Mouse (Mus musculus) G1E (cell line): ENCODE data around the gene Rnf144a. TPM values are rescaled to one million over a fixed set of nuclear protein-coding genes. Genes with fewer than 3 reads are reported as not detected.

ENCODE experiments used
- ATAC-seq: 2 replicates; pipeline ENCODE4 v1.8.0; 2016; ENCODE audit warnings: mild to moderate bottlenecking; ENCODE audit not compliant: insufficient number of reproducible peaks, poor library complexity, low FRiP score, severe bottlenecking; ENCODE audit errors: extremely low read depth
- DNase-seq: peaks from one replicate; pipeline ENCODE4 v3.0.0; 2012; ENCODE audit warnings: low spot score
- H3K27me3 ChIP-seq: 2 replicates; pipeline ENCODE4 v1.6.1; 2012; ENCODE audit warnings: mild to moderate bottlenecking, low read length, inconsistent platforms; ENCODE audit not compliant: insufficient read depth
- H3K36me3 ChIP-seq: replicated peaks from 2 replicates; pipeline ENCODE3; 2012; ENCODE audit warnings: mild to moderate bottlenecking, inconsistent platforms
- H3K4me1 ChIP-seq: 2 replicates; pipeline ENCODE4 v1.6.1; 2012; ENCODE audit warnings: low read depth, low read length, inconsistent platforms, mixed read lengths; ENCODE audit not compliant: insufficient read depth
- H3K4me3 ChIP-seq: 2 replicates; pipeline ENCODE4 v1.5.1; 2012; ENCODE audit warnings: low read depth, mild to moderate bottlenecking, inconsistent platforms, low read length, moderate library complexity, mixed read lengths
- H3K9me3 ChIP-seq: replicated peaks from 2 replicates; pipeline ENCODE4 v1.6.1; 2012; ENCODE audit warnings: inconsistent platforms
- CTCF ChIP-seq: IDR thresholded peaks from 2 replicates; pipeline ENCODE4 v1.5.1; 2012; ENCODE audit warnings: low read depth, low read length, inconsistent platforms, mixed read lengths
- GATA1 ChIP-seq: IDR thresholded peaks from 2 replicates; pipeline ENCODE4 v1.6.1; 2012; ENCODE audit warnings: borderline replicate concordance, low read length, inconsistent platforms, mixed read lengths
- GATA2 ChIP-seq: IDR thresholded peaks from 2 replicates; pipeline ENCODE4 v1.6.1; 2012; ENCODE audit warnings: low read depth, low read length, inconsistent platforms, borderline replicate concordance
- POLR2AphosphoS5 ChIP-seq: IDR thresholded peaks from 2 replicates; pipeline ENCODE4 v1.6.1; 2012; ENCODE audit warnings: low read depth, low read length, inconsistent platforms; ENCODE audit not compliant: insufficient replicate concordance
- TAL1 ChIP-seq: conservative IDR thresholded peaks from 2 replicates; pipeline ENCODE4 v1.6.1; 2012; ENCODE audit warnings: low read depth, low read length, inconsistent platforms, mixed read lengths
- polyA plus RNA-seq: library from polyadenylated mRNA; stranded (reverse); fragments of >175 nt; gene quantifications from 2 replicates; pipeline ENCODE4 v1.2.3, GENCODE M21; 2012
- total RNA-seq, 2 experiments: library from RNA; stranded (forward) in 1 of 2; stranded (reverse) in 1 of 2; fragments of 200-1000 nt in 1 of 2; fragments of >200 nt in 1 of 2; fragmentation: Nextera tagmentation in 1 of 2; gene quantifications; 2 replicates each; pipeline ENCODE4 v1.2.3; 2014 to 2017

Rnf144a gene
- total and polyA plus RNA-seq, 3 experiments: 0.22 TPM; not detected in 2

GRCm38 (mm10) chr12:26351321-26351720 lies 63.7 kb downstream of the Rnf144a start:
- DNase-seq (no peak), ATAC-seq (no peak)
- no peak overlapping the region for H3K4me3 ChIP-seq
- TF ChIP-seq POLR2AphosphoS5 (no peak), GATA1 (no peak), TAL1 (no peak), GATA2 (no peak), CTCF (no peak)
- peaks cover 20% of the 10 kb centered on the region for H3K9me3 ChIP-seq
- no peaks in the 10 kb centered on the region for H3K36me3 ChIP-seq
- no peaks in the 10 kb centered on the region for H3K27me3 ChIP-seq
- no peaks in the 10 kb centered on the region for H3K4me1 ChIP-seq

GRCm38 (mm10) chr12:26344408-26344807 lies 70.6 kb downstream of the Rnf144a start:
- ATAC-seq (no peak), DNase-seq (no peak)
- TF ChIP-seq POLR2AphosphoS5 (no peak), GATA2 (no peak), TAL1 (no peak), CTCF (no peak), GATA1 (no peak)
- Histone ChIP-seq H3K4me3 (no peak overlapping the region), H3K9me3 (peaks cover 43% of the 10 kb centered on the region), H3K4me1 (no peaks in the 10 kb centered on the region), H3K36me3 (no peaks in the 10 kb centered on the region), H3K27me3 (no peaks in the 10 kb centered on the region)

- TF ChIP-seq POLR2AphosphoS5 (no peak), TAL1 (no peak)
- Histone ChIP-seq H3K9me3 (peaks cover 51% of the 10 kb centered on the region), H3K27me3 (no peaks in the 10 kb centered on the region), H3K36me3 (no peaks in the 10 kb centered on the region), H3K4me1 (no peaks in the 10 kb centered on the region), H3K4me3 (no peak overlapping the region)
- no peak for ATAC-seq
- no peak for DNase-seq
Observed at GRCm38 (mm10) chr12:26343131-26343530, 71.9 kb downstream of the Rnf144a start.

- no peak for DNase-seq
- H3K4me1 ChIP-seq: no peaks in the 10 kb centered on the region
- H3K27me3 ChIP-seq: no peaks in the 10 kb centered on the region
- H3K4me3 ChIP-seq: no peak overlapping the region
- TF ChIP-seq POLR2AphosphoS5 (no peak), GATA2 (no peak), CTCF (no peak), GATA1 (no peak), TAL1 (no peak)
- H3K36me3 ChIP-seq: no peaks in the 10 kb centered on the region
- peaks cover 55% of the 10 kb centered on the region for H3K9me3 ChIP-seq
- no peak for ATAC-seq
Observed at GRCm38 (mm10) chr12:26342663-26343062, 72.4 kb downstream of the Rnf144a start.

- H3K36me3 ChIP-seq: no peaks in the 10 kb centered on the region
- DNase-seq (no peak), ATAC-seq (no peak)
- TF ChIP-seq POLR2AphosphoS5 (no peak), GATA2 (no peak), TAL1 (no peak), CTCF (no peak), GATA1 (no peak)
- H3K4me1 ChIP-seq: no peaks in the 10 kb centered on the region
- no peaks in the 10 kb centered on the region for H3K27me3 ChIP-seq
- H3K4me3 ChIP-seq: no peak overlapping the region
- H3K9me3 ChIP-seq: peaks cover 57% of the 10 kb centered on the region
Observed at GRCm38 (mm10) chr12:26342086-26342485, 73.0 kb downstream of the Rnf144a start.

GRCm38 (mm10) chr12:26340621-26341020 lies 74.4 kb downstream of the Rnf144a start:
- TF ChIP-seq POLR2AphosphoS5 (no peak), GATA1 (no peak), GATA2 (no peak)
- Histone ChIP-seq H3K4me3 (no peak overlapping the region), H3K9me3 (peaks cover 57% of the 10 kb centered on the region), H3K27me3 (no peaks in the 10 kb centered on the region), H3K4me1 (no peaks in the 10 kb centered on the region), H3K36me3 (no peaks in the 10 kb centered on the region)
- ATAC-seq: no peak
- DNase-seq: no peak

- H3K27me3 ChIP-seq: no peaks in the 10 kb centered on the region
- DNase-seq (no peak), ATAC-seq (no peak)
- no peaks in the 10 kb centered on the region for H3K36me3 ChIP-seq
- TF ChIP-seq GATA1 (no peak), POLR2AphosphoS5 (no peak), GATA2 (no peak), CTCF (no peak), TAL1 (no peak)
- no peak overlapping the region for H3K4me3 ChIP-seq
- H3K9me3 ChIP-seq: peaks cover 58% of the 10 kb centered on the region
- H3K4me1 ChIP-seq: no peaks in the 10 kb centered on the region
Observed at GRCm38 (mm10) chr12:26339886-26340285, 75.2 kb downstream of the Rnf144a start.
